Mouse (Mus musculus): ENCODE measurements around the gene Rnf41. TPM values are rescaled to one million over a fixed set of nuclear protein-coding genes. Genes with fewer than 3 reads are reported as not detected.
A peak's percentile ranks its signal among the peaks of the same experiment; 100 is the strongest.

The Rnf41 gene
- polyA plus RNA-seq, 1 experiment from 2014 or later, result 14.2 TPM

DNA sequence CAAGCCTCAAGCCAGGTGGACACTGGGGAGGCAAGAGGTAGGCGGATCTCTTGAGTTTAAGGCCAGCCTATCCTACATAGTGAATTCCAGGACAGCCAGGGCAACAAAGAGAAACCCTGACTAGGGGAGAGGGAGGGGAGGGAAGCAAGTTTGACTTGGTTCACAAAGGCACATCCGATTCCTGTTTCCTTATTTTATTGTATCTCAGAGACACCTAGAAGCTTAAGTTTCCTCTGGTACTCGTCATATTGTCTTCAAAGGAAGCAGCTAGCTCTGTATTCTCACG, 954 bp upstream of the Rnf41 start:
- Histone ChIP-seq H3K27ac (peak overlapping the region; percentile 88), H3K9ac (peak overlapping the region; percentile 95), H3K4me3 (peak overlapping the region; percentile 98), H3K36me3 (peaks cover 46% of the 10 kb centered on the region), H3K4me1 (peaks cover 61% of the 10 kb centered on the region), H3K27me3 (replicated peaks) (no peaks in the 10 kb centered on the region), H3K4me2 (peak overlapping the region; percentile 97), H3K9me3 (replicated peaks) (no peaks in the 10 kb centered on the region)
- WGBS (ENCODE audit: insufficient replicate concordance), result 26% methylated on average over 4 of the region's 4 CpGs
- ATAC-seq, result no peak

DNA sequence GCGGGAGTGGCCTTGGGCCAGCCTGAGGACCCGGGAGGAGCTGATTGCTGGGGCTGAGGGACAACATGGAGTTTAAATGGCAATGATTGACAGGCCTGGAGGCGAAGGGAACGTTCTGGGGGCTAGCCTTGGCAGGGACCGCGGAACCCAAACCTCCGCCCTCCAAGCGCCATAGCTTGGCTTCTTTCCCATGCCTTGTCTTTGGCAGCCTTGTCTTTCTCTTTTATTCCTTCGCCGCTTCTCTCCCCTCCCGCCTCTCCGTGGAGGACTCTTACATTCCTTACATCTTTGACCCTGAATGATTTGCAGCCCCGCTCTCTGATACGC, 561 bp downstream of the Rnf41 start:
- peak overlapping the region; percentile 95 for H3K9ac ChIP-seq
- ATAC-seq, result no peak
- H3K4me2 ChIP-seq, result peak overlapping the region; percentile 97
- peaks cover 68% of the 10 kb centered on the region for H3K4me1 ChIP-seq
- peaks cover 46% of the 10 kb centered on the region for H3K36me3 ChIP-seq
- H3K27me3 ChIP-seq (replicated peaks), result no peaks in the 10 kb centered on the region
- 3% methylated on average over 14 of the region's 14 CpGs for WGBS (ENCODE audit: insufficient replicate concordance)
- H3K9me3 ChIP-seq (replicated peaks), result no peaks in the 10 kb centered on the region
- H3K27ac ChIP-seq, result peak overlapping the region; percentile 88
- H3K4me3 ChIP-seq, result peak overlapping the region; percentile 98

DNA sequence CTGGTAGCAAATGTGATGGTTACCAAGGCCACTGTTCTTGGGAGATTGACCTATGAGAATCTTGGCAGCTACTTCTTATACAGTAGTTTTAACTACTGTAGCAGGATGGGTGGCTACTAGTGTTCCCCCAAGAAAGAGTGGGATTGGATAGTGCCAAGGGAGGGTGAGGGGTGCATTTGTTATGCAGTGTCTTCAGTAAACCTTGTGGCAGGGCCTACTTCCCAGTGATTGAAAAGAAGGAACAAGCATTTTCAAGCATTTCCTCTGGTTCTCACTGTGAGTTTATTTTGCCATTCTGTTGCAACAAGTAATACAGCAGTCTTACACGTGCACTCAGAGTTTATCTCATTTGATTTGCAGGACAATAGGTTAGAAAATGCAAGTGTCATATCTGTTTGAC, 1.1 kb downstream of the Rnf41 start:
- Histone ChIP-seq H3K27me3 (replicated peaks) (no peaks in the 10 kb centered on the region), H3K4me1 (peaks cover 68% of the 10 kb centered on the region), H3K36me3 (peaks cover 48% of the 10 kb centered on the region), H3K9ac (peak overlapping the region; percentile 95), H3K4me3 (peak overlapping the region; percentile 98), H3K27ac (peak overlapping the region; percentile 28; the same call in 1 of the 2 replicates), H3K9me3 (replicated peaks) (no peaks in the 10 kb centered on the region), H3K4me2 (peak overlapping the region; percentile 97)
- WGBS (ENCODE audit: insufficient replicate concordance), result 14% methylated on average over 1 of the region's 1 CpGs
- no peak for ATAC-seq

DNA sequence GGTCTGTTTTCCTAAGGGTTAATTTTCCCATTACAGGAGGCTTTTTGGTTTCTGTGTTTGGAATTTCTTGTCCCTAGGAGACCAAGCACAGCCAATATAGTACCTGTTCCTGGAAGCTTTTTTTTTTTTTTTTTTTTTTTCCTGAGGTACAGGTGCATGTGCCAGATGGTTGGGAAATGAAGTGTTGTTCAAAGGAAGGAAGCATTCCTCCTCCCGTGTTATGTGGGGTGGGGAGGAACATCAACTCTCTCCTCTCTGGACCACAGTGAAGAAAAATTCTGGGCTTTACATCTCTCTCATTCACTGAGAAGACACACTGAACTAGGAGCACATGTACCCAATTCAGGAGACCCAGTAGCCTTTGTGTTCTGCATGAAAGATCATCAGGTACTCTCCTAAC, 1.6 kb downstream of the Rnf41 start:
- ATAC-seq, result no peak
- Histone ChIP-seq H3K4me1 (peaks cover 63% of the 10 kb centered on the region), H3K27ac (peak overlapping the region; percentile 28; the same call in 1 of the 2 replicates), H3K27me3 (replicated peaks) (no peaks in the 10 kb centered on the region), H3K4me2 (peak overlapping the region; percentile 97), H3K9ac (0 out of 2 replicates have a peak overlapping the region, but pooled peaks have one; percentile 95), H3K36me3 (peaks cover 49% of the 10 kb centered on the region), H3K4me3 (peak overlapping the region; percentile 98; the same call in 1 of the 2 replicates), H3K9me3 (replicated peaks) (no peaks in the 10 kb centered on the region)
- WGBS (ENCODE audit: insufficient replicate concordance), result 57% methylated on average over 1 of the region's 1 CpGs

DNA sequence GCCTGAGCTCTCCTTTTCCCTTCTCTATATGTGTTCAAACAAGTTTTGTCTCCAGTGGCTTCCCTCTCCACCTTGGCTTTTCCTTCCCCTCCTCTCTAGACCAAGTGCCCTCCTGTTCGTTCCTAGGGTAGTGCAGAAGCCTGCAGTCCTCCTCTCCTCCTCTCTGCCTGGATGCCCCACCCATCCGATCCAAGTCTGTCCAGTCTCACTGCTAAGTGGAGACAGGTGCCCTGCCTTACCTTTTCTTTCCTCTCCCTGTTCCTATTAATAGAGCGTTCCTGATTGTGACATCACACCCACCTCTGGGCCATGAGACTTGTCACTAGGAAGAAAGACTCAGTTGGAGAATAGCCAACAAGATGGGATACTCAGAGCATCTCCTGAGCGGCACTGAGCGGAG, 3.4 kb downstream of the Rnf41 start:
- H3K27me3 ChIP-seq (replicated peaks), result no peaks in the 10 kb centered on the region
- H3K4me3 ChIP-seq, result no peak overlapping the region
- no peak overlapping the region for H3K4me2 ChIP-seq
- H3K27ac ChIP-seq, result no peak overlapping the region
- 81% methylated on average over 5 of the region's 5 CpGs for WGBS (ENCODE audit: insufficient replicate concordance)
- H3K36me3 ChIP-seq, result peaks cover 62% of the 10 kb centered on the region
- no peak for ATAC-seq
- H3K9ac ChIP-seq, result no peak overlapping the region
- H3K4me1 ChIP-seq, result peaks cover 51% of the 10 kb centered on the region
- H3K9me3 ChIP-seq (replicated peaks), result no peaks in the 10 kb centered on the region

DNA sequence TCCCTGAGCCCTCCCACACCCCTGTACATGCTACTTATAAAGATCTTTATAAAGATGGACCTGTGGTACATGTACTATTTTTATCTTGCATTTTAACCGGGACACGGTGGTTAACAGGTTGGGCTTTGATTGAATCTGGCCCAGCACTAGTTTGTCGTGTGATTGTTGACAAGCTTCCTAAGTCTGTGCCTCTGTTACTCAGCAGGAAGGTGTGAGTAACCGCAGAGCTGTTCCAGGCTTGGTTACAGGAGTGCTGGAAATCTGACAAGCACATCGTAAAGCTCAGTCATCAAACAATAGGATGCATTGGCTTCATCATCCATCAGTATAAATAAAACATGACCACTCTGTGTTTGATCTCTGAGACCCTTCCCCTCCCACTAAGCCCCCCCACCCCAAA, 11.0 kb downstream of the Rnf41 start:
- no peak overlapping the region for H3K4me2 ChIP-seq
- H3K27me3 ChIP-seq (replicated peaks), result no peaks in the 10 kb centered on the region
- H3K4me1 ChIP-seq, result peaks cover 6% of the 10 kb centered on the region
- WGBS (ENCODE audit: insufficient replicate concordance), result 66% methylated on average over 5 of the region's 5 CpGs
- no peak overlapping the region for H3K9ac ChIP-seq
- peaks cover 62% of the 10 kb centered on the region for H3K36me3 ChIP-seq
- H3K27ac ChIP-seq, result no peak overlapping the region
- no peaks in the 10 kb centered on the region for H3K9me3 ChIP-seq (replicated peaks)
- ATAC-seq, result no peak
- H3K4me3 ChIP-seq, result no peak overlapping the region

DNA sequence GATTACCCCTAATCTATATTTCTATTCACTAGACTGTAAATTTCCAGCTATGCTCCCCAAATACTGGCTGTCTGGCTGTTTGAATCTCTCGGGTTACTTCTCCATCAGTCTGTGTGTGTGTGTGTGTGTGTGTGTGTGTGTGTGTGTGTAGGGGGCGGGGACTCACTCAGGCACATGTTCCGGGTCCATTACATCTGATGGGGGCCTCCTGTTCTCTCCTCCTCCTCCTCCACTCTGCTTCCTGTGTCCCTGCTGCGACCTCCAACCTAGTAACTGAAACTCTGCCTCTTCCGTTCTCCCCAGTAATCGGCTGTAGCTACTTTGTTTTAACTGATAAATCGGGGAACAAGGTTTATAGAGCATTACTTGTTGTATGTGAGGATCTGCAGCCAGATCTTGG, 13.1 kb downstream of the Rnf41 start:
- peak; percentile 51; the same call in 1 of the 2 replicates for ATAC-seq
- H3K9ac ChIP-seq, result no peak overlapping the region
- peak overlapping the region; percentile 3; the same call in 1 of the 2 replicates for H3K4me2 ChIP-seq
- 10% methylated on average over 7 of the region's 7 CpGs for WGBS (ENCODE audit: insufficient replicate concordance)
- no peaks in the 10 kb centered on the region for H3K9me3 ChIP-seq (replicated peaks)
- no peaks in the 10 kb centered on the region for H3K27me3 ChIP-seq (replicated peaks)
- peaks cover 6% of the 10 kb centered on the region for H3K4me1 ChIP-seq
- no peak overlapping the region for H3K4me3 ChIP-seq
- peak overlapping the region; percentile 51; the same call in 1 of the 2 replicates for H3K27ac ChIP-seq
- peaks cover 56% of the 10 kb centered on the region for H3K36me3 ChIP-seq

DNA sequence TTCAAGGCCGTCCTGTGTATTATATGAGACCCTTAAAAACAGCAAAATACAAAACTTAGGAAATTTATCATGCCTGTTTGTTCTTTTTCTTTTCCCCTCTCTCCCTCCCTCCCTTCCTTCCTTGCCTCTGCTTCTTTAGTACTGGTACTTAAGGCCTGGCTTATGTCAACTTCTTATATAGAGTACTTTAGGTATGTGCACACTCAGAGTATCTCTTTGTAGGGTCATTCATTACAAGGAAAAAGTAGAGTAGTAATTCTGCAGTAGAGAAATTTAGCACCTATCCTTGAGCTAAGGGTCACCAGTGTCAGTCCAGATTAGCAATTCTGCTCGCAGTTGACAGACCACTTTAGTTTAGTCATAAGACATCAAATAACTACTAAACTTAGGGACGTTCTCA, 13.8 kb downstream of the Rnf41 start:
- H3K9ac ChIP-seq, result no peak overlapping the region
- H3K9me3 ChIP-seq (replicated peaks), result no peaks in the 10 kb centered on the region
- no peak overlapping the region for H3K4me3 ChIP-seq
- H3K4me2 ChIP-seq, result no peak overlapping the region
- H3K27me3 ChIP-seq (replicated peaks), result no peaks in the 10 kb centered on the region
- H3K4me1 ChIP-seq, result peaks cover 6% of the 10 kb centered on the region
- peaks cover 56% of the 10 kb centered on the region for H3K36me3 ChIP-seq
- WGBS (ENCODE audit: insufficient replicate concordance), result 75% methylated on average over 3 of the region's 3 CpGs
- ATAC-seq, result no peak
- 0 out of 2 replicates have a peak overlapping the region, but pooled peaks have one; percentile 51 for H3K27ac ChIP-seq

DNA sequence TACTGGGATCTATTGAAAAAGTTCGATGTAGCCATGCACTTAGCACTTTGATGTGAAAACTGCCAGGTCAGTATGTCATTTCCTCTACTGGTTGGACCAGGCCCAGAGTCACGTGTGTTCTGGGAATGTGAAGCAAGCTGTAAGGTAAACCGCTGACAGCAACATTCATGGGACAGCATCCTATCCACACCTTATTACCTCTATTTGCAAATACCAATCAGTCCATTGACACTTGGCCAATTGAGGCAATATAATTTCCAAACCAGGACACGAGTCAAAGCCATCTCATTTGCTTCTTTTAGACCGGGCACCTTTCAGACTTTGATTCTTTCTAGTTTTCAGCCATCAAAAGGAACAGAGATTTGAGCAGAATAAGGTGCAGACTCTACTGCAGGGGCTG, 17.6 kb downstream of the Rnf41 start:
- H3K36me3 ChIP-seq, result peaks cover 45% of the 10 kb centered on the region
- H3K4me3 ChIP-seq, result no peak overlapping the region
- no peaks in the 10 kb centered on the region for H3K27me3 ChIP-seq (replicated peaks)
- H3K4me1 ChIP-seq, result peaks cover 6% of the 10 kb centered on the region
- 85% methylated on average over 5 of the region's 5 CpGs for WGBS (ENCODE audit: insufficient replicate concordance)
- ATAC-seq, result no peak
- H3K27ac ChIP-seq, result no peak overlapping the region
- no peak overlapping the region for H3K4me2 ChIP-seq
- H3K9me3 ChIP-seq (replicated peaks), result no peaks in the 10 kb centered on the region
- H3K9ac ChIP-seq, result no peak overlapping the region

DNA sequence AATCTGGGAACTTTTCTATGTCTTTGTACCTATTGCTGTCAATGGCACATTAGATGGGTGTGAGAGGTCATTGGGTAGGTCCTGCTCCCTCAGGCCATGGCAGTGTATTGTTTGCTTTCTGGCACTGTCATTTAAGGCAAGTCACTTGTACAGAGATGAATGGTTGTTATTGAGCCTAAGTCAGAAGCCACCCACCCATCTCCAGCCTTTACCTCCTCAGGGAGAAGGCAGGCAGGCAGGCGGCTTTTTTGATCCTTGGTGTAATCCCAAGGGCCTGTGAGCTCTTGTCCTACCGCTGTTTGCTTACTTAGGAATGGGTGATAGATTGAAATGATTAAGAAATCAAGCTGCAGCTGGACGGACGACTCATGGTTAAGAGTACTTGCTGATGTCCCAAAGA, 18.0 kb downstream of the Rnf41 start:
- no peaks in the 10 kb centered on the region for H3K27me3 ChIP-seq (replicated peaks)
- peaks cover 49% of the 10 kb centered on the region for H3K36me3 ChIP-seq
- no peak for ATAC-seq
- H3K27ac ChIP-seq, result no peak overlapping the region
- H3K4me3 ChIP-seq, result no peak overlapping the region
- no peaks in the 10 kb centered on the region for H3K9me3 ChIP-seq (replicated peaks)
- no peak overlapping the region for H3K9ac ChIP-seq
- H3K4me2 ChIP-seq, result no peak overlapping the region
- H3K4me1 ChIP-seq, result peaks cover 2% of the 10 kb centered on the region
- WGBS (ENCODE audit: insufficient replicate concordance), result 69% methylated on average over 4 of the region's 4 CpGs

DNA sequence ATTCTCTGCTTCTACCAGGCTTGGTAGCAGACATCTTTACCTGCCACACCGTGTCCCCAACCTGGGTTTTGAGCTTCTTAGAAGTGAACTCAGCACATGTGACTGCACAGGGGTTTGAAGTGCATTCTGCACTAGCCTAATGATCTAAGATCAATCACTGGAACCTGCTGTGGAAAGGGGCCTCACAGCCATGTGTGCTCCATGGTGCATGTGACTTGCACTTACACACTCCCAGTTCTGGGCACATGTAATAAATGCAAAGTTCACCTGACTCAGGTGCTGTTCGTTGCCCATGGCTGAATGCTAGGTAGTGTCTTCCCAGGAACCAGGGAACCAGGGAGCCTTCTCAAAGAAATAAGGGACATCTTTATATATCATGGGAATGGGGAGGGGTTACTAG, 22.0 kb downstream of the Rnf41 start:
- WGBS (ENCODE audit: insufficient replicate concordance), result 73% methylated on average over 2 of the region's 2 CpGs
- Histone ChIP-seq H3K27ac (no peak overlapping the region), H3K4me2 (no peak overlapping the region), H3K4me1 (no peaks in the 10 kb centered on the region), H3K4me3 (no peak overlapping the region), H3K9ac (no peak overlapping the region), H3K9me3 (replicated peaks) (no peaks in the 10 kb centered on the region), H3K27me3 (replicated peaks) (no peaks in the 10 kb centered on the region), H3K36me3 (peaks cover 82% of the 10 kb centered on the region)
- ATAC-seq, result no peak

DNA sequence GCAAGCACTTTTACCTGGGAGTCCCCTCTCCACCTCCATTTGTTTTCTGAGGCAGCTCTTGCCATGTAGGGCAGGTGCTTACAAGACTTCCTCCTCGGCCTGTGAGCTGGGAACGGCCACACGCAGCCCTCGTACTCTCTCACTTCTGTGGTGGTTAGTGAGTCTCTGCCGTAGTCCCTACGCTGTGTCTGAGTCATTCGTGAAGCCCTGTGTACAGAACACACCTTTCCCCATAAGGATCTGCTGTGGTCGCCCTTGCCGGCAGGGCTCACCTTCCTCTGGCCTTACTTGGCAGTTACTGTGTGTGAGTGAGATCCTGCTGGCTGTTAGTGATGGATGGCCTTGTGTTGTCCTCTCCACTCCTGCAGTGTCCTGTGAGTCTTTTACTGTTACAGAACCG, 23.2 kb downstream of the Rnf41 start:
- 78% methylated on average over 10 of the region's 10 CpGs for WGBS (ENCODE audit: insufficient replicate concordance)

DNA sequence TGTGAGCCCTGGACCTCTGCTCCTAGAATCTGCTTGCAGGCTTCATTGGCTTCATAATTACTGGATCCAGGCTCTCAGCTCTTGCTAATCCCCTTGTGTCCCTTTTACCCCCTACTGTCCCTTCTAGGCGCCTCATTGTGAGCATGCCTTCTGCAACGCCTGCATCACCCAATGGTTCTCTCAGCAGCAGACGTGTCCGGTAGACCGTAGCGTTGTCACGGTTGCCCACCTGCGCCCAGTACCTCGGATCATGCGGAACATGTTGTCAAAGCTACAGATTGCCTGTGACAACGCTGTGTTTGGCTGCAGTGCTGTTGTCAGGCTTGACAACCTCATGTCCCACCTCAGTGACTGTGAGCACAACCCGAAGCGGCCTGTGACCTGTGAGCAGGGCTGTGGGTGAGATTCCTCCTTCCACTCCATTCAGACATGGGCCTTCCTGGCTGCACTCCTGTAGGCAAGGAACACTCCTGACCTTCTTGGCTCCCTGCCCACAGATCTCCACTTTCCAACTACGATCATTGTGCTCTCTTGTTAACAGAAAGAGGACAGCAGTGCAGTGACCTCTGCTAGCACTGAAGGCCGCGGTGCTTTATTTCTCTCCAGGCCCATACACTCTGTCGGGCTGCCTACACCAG, 23.8 kb downstream of the Rnf41 start:
- Histone ChIP-seq H3K27me3 (replicated peaks) (no peaks in the 10 kb centered on the region), H3K4me3 (no peak overlapping the region), H3K36me3 (peaks cover 81% of the 10 kb centered on the region), H3K9me3 (replicated peaks) (no peaks in the 10 kb centered on the region), H3K4me1 (no peaks in the 10 kb centered on the region), H3K27ac (no peak overlapping the region), H3K9ac (no peak overlapping the region), H3K4me2 (no peak overlapping the region)
- WGBS (ENCODE audit: insufficient replicate concordance), result 86% methylated on average over 17 of the region's 17 CpGs
- ATAC-seq, result no peak

More for the DNA sequence above, 23.2 kb downstream of the Rnf41 start:
- Histone ChIP-seq H3K9ac (no peak overlapping the region), H3K4me3 (no peak overlapping the region), H3K36me3 (peaks cover 81% of the 10 kb centered on the region), H3K9me3 (replicated peaks) (no peaks in the 10 kb centered on the region), H3K4me2 (no peak overlapping the region), H3K4me1 (no peaks in the 10 kb centered on the region), H3K27me3 (replicated peaks) (no peaks in the 10 kb centered on the region), H3K27ac (no peak overlapping the region)
- no peak for ATAC-seq

All from liver, embryonic 12.5 days (tissue).